Mouse (Mus musculus) liver, postnatal 0 days (tissue): ENCODE measurements around the gene Zpr1.

Source experiments
- CTCF ChIP-seq: sonication (generic); IDR thresholded peaks from 2 replicates; pipeline ENCODE4 v1.5.1; 2016; ENCODE audit warnings: antibody characterized with exemption, low read depth
- EP300 ChIP-seq: IDR thresholded peaks from 2 replicates; pipeline ENCODE4 v1.6.1; 2016; ENCODE audit warnings: antibody characterized with exemption, low read depth, mild to moderate bottlenecking

DNA sequence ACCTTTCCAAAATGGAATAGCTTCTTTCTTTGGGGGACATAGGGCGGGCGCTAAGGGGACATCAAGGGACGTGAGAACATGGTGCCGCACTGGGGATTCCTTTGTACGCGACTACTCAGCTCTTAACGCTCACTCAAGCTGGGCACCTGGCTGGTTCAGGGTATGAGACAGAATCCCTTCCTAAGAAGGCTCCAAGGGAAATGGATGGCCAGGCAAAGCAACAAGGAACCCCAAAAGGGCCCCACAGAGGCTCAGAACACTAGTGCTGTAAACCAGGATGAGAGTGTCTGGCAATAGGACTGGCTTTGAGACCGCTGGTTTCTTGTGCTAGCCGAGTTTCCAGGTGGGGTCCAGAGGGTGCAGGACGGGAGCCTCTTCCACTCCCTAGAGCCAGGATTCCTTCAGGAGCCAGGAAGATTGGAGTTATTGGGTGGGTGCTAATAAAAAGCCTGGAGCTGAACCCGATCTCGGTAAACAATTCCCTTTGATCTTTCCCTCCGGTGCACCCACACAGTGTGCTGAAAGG is 42.4 kb upstream of the Zpr1 start:
- TF ChIP-seq CTCF = no peak
- TF ChIP-seq EP300 = peak; percentile 16; the same call in 1 of the 2 replicates
